Mouse (Mus musculus) gastrocnemius, postnatal 25 days (tissue): Measurements from ENCODE around the gene Yrdc. TPM values are rescaled to one million over a fixed set of nuclear protein-coding genes. Genes with fewer than 3 reads are reported as not detected.
A peak's percentile ranks its signal among the peaks of the same experiment; 100 is the strongest.

Experiments used
- DNase-seq: peaks from one replicate; pipeline ENCODE4 v3.0.0; 2022
- total RNA-seq, 2 experiments: library from RNA; stranded (reverse); gene quantifications; 1 replicate in 1 of 2; 2 replicates in 1 of 2; pipeline ENCODE4 v1.2.3; 2021

Gene Yrdc
- total RNA-seq, 2 experiments from 2014 or later = 6.4 to 10.9 TPM

GRCm38 (mm10) chr4:124849631-124850260 is 733 bp upstream of the Yrdc start:
- peak; percentile 51 for DNase-seq

DNA sequence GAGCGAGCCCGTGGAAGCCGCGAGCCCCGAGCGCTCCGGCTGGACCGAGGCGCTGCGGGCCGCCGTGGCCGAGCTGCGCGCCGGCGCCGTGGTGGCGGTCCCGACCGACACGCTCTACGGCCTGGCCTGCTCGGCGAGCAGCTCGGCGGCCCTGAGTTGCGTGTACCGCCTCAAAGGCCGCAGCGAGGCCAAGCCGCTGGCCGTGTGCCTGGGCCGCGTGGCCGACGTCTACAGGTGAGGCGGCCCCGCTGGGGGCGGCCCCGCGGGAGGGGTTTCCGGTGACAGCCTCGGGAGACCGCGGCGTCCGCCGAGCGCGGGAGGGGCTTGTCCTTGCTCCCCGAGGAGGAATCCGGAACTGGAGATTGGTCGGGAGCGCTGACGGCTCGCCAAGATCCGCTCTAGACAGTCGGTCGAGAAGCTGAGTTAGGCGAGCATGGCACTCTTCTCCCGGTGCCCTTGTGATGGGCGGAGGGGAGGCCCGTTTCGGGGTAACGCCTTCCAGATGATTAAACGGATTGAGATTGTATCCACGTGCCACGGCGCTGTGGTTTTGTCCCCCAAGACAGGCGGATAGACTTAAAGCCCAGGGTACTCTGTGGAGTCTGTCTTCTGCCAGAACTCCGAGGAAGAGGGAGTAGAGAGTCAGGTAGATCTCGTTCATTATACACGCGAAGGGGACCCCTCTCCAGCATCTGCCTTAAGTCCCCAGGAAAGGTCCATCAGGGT is 617 bp downstream of the Yrdc start, which contains the start of gene 1110065P20Rik:
1110065P20Rik (minus strand) TSS at position 264 of the 726 bp plus-strand sequence.
- peak; percentile 78 for DNase-seq

- no peak for DNase-seq
Observed at GRCm38 (mm10) chr4:124856294-124856693, 5.8 kb downstream of the Yrdc start.

DNA sequence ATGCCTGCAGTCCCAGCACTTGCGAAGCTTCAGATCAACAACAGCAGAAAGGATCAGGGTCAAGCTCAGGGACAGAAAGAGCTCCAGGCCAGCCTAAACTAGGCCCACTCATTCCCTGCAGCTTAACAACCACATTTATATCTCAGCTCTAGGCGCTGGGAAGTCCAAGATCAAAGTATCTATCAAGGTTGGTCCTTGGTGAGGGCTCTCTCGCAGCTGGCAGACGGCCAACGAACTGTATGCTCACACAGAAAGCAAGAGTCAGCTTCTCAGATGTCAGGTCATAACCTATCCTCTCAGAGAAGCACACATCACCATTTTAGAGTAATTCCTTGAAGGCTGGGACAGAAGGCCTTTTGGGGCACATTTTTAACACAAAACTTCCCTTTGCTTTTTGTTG is 7.9 kb downstream of the Yrdc start:
- no peak for DNase-seq

DNA sequence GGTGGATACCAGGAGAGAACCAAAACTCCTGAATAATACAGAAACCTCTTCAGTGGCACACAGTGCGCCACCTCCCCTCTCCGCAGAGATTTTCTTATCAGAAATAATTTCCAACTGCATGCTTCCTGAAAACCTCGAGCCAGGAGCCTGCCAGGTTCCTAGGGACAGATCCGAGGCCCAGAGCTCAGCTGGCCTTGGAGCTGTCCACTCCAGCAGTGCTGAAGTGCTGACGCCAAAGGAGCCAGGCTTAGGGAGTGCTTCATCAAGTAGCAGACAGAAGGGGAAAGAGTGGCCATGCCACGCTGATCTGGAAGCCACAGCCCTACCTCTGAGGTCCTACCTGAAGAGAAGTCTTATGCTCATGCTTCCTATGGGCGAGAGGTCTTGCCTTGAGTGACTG is 10.0 kb downstream of the Yrdc start:
- no peak for DNase-seq

- DNase-seq = no peak
Observed at GRCm38 (mm10) chr4:124861283-124862188, 11.1 kb downstream of the Yrdc start, which contains the start of gene Maneal. Maneal (minus strand) TSS chr4:124862171.

DNA sequence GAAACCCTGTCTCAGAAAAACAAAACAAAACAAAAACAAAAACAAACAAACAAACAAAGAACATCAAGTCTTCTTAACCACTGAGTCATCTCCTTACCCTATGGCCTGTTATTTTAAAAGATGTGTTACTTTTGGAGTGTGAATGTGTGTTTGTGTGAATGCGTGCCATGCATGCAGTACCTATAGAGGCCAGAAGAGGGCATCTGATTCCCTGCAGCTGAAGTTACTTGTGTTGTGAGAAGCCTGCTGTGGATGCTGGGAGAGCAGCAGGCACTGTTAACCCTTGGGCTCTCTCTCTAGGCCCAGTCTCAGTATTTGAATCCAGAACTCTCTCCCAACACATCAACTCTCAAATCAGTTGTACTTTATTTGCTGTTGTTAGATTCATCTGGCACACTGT is 22.2 kb downstream of the Yrdc start:
- no peak for DNase-seq

- DNase-seq = no peak
Observed at GRCm38 (mm10) chr4:124880599-124880998, 30.1 kb downstream of the Yrdc start, which contains the start of gene Epha10. Epha10 (plus strand) TSS chr4:124880899.

DNA sequence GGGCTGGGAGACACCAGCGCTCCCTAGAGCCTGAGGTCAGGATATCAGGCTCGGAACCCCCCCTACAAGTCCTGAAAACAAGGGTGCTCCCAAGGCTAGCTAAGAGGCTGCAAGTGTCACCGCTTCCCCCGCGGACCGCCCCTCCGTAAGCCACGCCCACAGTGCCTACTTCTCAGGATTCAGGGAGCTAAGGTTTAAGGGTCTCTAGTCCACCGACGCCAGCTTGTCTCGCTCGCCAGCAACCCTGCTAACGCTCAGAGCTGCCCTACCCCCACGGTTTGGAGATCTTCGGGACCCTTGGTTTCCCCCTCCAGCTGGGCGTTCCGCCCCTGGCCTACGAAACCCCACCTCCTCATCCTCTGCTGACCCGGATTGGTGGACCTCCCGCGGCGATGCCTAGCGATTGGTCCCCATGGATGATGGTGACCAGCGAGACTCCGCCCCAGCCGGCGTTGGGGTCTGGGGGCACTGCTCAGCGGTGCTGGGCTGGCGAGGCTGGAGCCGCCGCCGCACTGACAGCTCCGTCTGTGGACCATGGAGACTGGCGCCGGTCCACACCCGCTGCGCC is 30.9 kb downstream of the Yrdc start:
- DNase-seq = no peak

DNA sequence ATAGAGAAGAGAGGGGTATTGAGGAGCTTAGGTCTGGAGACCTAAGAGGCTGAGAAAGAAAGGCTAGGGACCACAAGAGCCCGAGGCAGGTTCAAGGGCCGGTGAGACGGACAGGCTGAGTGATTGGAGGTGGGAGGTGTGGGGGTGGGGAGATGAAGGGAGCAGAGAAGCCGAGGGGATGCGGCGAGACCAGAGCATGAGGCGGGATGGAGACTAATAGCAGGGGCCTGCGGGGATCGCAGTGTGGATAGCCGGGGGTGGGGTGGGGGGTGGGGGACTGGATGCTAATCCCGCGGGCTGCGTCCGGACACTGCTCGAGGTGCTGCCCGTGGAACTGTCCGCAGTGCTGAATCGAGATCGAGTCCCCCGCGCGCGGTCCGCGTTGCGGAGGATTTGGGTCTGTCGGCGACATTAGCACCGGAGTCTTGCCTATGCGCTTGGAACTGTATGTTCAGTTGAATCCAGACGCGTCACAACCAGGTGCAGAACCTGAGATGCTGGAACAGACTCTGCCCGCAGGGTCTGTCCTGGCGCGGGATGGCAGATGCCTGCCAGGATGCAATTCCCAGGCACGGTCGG is 31.8 kb downstream of the Yrdc start:
- no peak for DNase-seq

- DNase-seq = no peak
Observed at GRCm38 (mm10) chr4:124888702-124889101, 38.2 kb downstream of the Yrdc start.

GRCm38 (mm10) chr4:124889935-124890334 is 39.5 kb downstream of the Yrdc start:
- DNase-seq = no peak

- no peak for DNase-seq
Observed at GRCm38 (mm10) chr4:124890831-124891230, 40.4 kb downstream of the Yrdc start.

DNA sequence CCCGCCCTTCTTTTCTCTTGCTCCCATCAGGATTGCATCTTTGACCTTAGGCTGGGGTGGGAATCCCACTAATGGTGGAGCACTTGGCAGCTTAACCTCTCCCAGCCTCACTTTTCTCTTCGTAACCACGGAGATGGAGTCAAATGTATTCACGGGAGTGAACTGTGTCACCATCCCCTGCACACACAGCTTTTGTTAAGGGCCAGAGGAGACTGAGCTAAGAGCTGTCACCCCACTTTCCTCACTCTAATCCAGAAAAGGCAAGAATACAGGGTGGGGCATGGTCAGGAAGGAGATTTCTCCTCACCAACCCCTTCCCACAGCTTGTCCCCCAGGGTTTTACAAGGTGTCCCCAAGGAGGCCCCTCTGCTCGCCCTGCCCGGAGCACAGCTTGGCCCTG is 43.3 kb downstream of the Yrdc start:
- DNase-seq = no peak

DNA sequence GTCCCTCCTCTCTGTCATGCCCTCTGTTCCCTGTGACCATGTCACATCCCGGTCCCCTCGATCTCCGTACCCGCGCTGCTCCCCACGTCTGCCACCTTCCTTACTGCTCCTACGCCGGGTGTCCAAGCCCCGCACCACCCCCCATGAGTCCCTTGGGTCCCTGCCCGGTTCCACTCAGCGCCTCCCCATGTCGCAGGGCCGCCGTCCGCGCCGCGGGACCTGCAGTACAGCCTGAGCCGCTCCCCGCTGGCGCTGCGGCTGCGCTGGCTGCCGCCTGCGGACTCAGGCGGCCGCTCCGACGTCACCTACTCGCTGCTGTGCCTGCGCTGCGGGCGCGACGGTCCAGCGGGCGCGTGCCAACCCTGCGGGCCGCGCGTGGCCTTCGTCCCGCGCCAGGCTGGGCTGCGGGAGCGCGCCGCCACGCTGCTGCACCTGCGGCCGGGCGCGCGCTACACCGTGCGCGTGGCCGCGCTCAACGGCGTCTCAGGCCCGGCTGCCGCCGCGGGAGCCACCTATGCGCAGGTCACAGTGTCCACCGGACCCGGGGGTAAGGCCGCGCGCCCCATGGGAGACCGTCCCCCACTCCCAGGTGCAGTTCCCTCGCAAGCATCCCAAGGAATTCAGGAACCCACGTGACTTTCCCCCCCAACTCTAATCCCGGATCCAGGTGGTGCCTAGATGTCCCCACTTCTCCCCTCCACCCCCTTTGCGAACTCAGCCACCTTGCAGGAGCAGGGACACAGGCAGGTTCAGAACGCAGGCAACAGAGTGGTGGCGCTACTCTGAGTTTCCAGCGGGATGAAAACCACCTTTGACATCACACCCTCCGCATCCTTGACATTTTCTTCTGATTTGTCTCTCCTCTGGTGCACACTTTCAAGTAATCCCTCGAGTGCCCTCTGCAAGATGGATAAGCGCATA is 44.3 kb downstream of the Yrdc start:
- no peak for DNase-seq

- no peak for DNase-seq
Observed at GRCm38 (mm10) chr4:124898428-124898827, 47.9 kb downstream of the Yrdc start.

GRCm38 (mm10) chr4:124899906-124900305 is 49.4 kb downstream of the Yrdc start:
- no peak for DNase-seq
